11 mouse cellular contexts compared by ENCODE assay signal in genomic region chr2:31127219-31127618, GRCm38 (mm10). TPM values are rescaled to one million over a fixed set of nuclear protein-coding genes. Genes with fewer than 3 reads are reported as not detected.
A peak's percentile ranks its signal among the peaks of the same experiment; 100 is the strongest.
DNase-seq lines count a peak whose midpoint lies in the region; ATAC-seq and TF ChIP-seq lines count a peak whose summit lies in the region.
"Had no signal": no experiment of that assay in that cellular context is flagged by ENCODE, and none has a peak within 500 bp of the region (broad histone marks: within the 10 kb centered on the region; RNA-seq: fewer than 3 reads in every experiment).

No protein-coding gene starts in this region.

- no peaks in the 10 kb centered on the region for H3K9me3 ChIP-seq in kidney, embryonic 15.5 days (replicated peaks)
- no peaks in the 10 kb centered on the region for H3K9me3 ChIP-seq in kidney, embryonic 16.5 days (ENCODE audit: low read length)
- H3K9me3 ChIP-seq in ES-Bruce4 (replicated peaks; ENCODE audit: control insufficient read depth, insufficient read depth, low read length, poor library complexity, severe bottlenecking): no peaks in the 10 kb centered on the region
- H3K9me3 ChIP-seq: neural tube, embryonic 12.5 days had no signal

- H3K79me2 ChIP-seq in macrophage (ENCODE audit: inconsistent target): peaks cover 98% of the 10 kb centered on the region

- 0 out of 2 replicates have a peak, but pooled peaks have one; percentile 22 for ATAC-seq in kidney, embryonic 15.5 days (replicated peaks; ENCODE audit: low FRiP score)
- ATAC-seq in kidney, embryonic 16.5 days (ENCODE audit: low FRiP score, low TSS enrichment): no peak

- peak overlapping the region; percentile 23; the same call in 1 of the 2 replicates for H3K27ac ChIP-seq in cerebellum, adult 2 months (ENCODE audit: insufficient read depth, low read length)
- 0 out of 2 replicates have a peak overlapping the region, but pooled peaks have one; percentile 13 for H3K27ac ChIP-seq in kidney, embryonic 15.5 days
- no peak overlapping the region for H3K27ac ChIP-seq in kidney, embryonic 16.5 days (ENCODE audit: low read length)
- H3K27ac ChIP-seq in ES-Bruce4 (ENCODE audit: insufficient read depth, low read length) (peak overlapping the region; percentile 60), macrophage (peak overlapping the region; percentile 74)
- H3K27ac ChIP-seq: hindbrain, embryonic 14.5 days; neural tube, embryonic 12.5 days had no signal

- H3K4me1 ChIP-seq in cerebellum, adult 2 months (ENCODE audit: control insufficient read depth, insufficient read depth, low read length): peaks cover 71% of the 10 kb centered on the region
- H3K4me1 ChIP-seq in kidney, embryonic 15.5 days: peaks cover 42% of the 10 kb centered on the region
- peaks cover 22% of the 10 kb centered on the region for H3K4me1 ChIP-seq in kidney, embryonic 16.5 days (ENCODE audit: insufficient read depth, low read length)
- peaks cover 12% of the 10 kb centered on the region for H3K4me1 ChIP-seq in ES-Bruce4 (ENCODE audit: control insufficient read depth, insufficient read depth, low read length)

- TF ChIP-seq CTCF in cerebellum, adult 2 months (IDR thresholded peaks at IDR 0.05; ENCODE audit: borderline replicate concordance, insufficient read depth, low read depth, low read length): no peak
- TF ChIP-seq CTCF in ES-Bruce4 (IDR thresholded peaks at IDR 0.05; ENCODE audit: low read depth, low read length): no peak

- peak in 1 of 2 experiments; percentile 38 for DNase-seq in cerebellum, adult 2 months
- DNase-seq in cerebellum, adult 9-11 months: no peak
- no peak for DNase-seq in right cerebral cortex, postnatal 10 days (ENCODE audit: low spot score in 2 of 2)
- no peak for DNase-seq in MN1 (ENCODE audit: low spot score)
- DNase-seq: thymus, postnatal 36 days had no signal

- peak; percentile 70 for TF ChIP-seq EP300 in ES-Bruce4 (IDR thresholded peaks at IDR 0.05; ENCODE audit: insufficient read depth, low read depth, low read length)

- peak overlapping the region; percentile 2 for H3K4me3 ChIP-seq in cerebellum, adult 2 months (replicated peaks; ENCODE audit: insufficient read depth, low read depth, low read length)
- H3K4me3 ChIP-seq in kidney, embryonic 15.5 days (replicated peaks): no peak overlapping the region
- H3K4me3 ChIP-seq in kidney, embryonic 16.5 days (ENCODE audit: low read length): no peak overlapping the region
- H3K4me3 ChIP-seq in ES-Bruce4 (ENCODE audit: low read depth, low read length): peak overlapping the region; percentile 23
- no peak overlapping the region for H3K4me3 ChIP-seq in macrophage (ENCODE audit: inconsistent target)
- H3K4me3 ChIP-seq: neural tube, embryonic 12.5 days had no signal

- no peak for TF ChIP-seq POLR2A in cerebellum, adult 2 months (IDR thresholded peaks at IDR 0.05; ENCODE audit: borderline replicate concordance, insufficient read depth, low read length)
- no peak for TF ChIP-seq POLR2A in ES-Bruce4 (IDR thresholded peaks at IDR 0.05; ENCODE audit: insufficient read depth, low read length)

- H3K27me3 ChIP-seq in cerebellum, adult 2 months (ENCODE audit: control insufficient read depth, insufficient read depth, low read length): no peaks in the 10 kb centered on the region
- no peaks in the 10 kb centered on the region for H3K27me3 ChIP-seq in kidney, embryonic 15.5 days
- H3K27me3 ChIP-seq in kidney, embryonic 16.5 days (ENCODE audit: insufficient read depth, low read length): no peaks in the 10 kb centered on the region
- H3K27me3 ChIP-seq in ES-Bruce4 (ENCODE audit: control insufficient read depth, insufficient read depth, low read length, poor library complexity, severe bottlenecking): no peaks in the 10 kb centered on the region
- H3K27me3 ChIP-seq: neural tube, embryonic 12.5 days had no signal

- no peaks in the 10 kb centered on the region for H3K36me3 ChIP-seq in kidney, embryonic 15.5 days
- H3K36me3 ChIP-seq in kidney, embryonic 16.5 days (ENCODE audit: insufficient read depth, low read length): no peaks in the 10 kb centered on the region
- H3K36me3 ChIP-seq in ES-Bruce4 (ENCODE audit: control insufficient read depth, insufficient read depth, low read length, poor library complexity, severe bottlenecking): no peaks in the 10 kb centered on the region
- H3K36me3 ChIP-seq in macrophage (ENCODE audit: inconsistent target): no peaks in the 10 kb centered on the region
- H3K36me3 ChIP-seq: neural tube, embryonic 12.5 days had no signal

- 15% methylated on average over 7 of the region's 7 CpGs for WGBS in cerebellum, adult 2 months
- WGBS in kidney, embryonic 15.5 days: 42% methylated on average over 7 of the region's 7 CpGs
- WGBS in kidney, embryonic 16.5 days: 42% methylated on average over 7 of the region's 7 CpGs
- 33% methylated on average over 5 of the region's 7 CpGs for WGBS in macrophage (ENCODE audit: missing documents)

- H3K4me2 ChIP-seq in kidney, embryonic 15.5 days: no peak overlapping the region
- H3K4me2 ChIP-seq in kidney, embryonic 16.5 days (replicated peaks; ENCODE audit: low read depth, low read length): no peak overlapping the region
- H3K4me2 ChIP-seq: hindbrain, embryonic 14.5 days; neural tube, embryonic 12.5 days had no signal

- no peak overlapping the region for H3K9ac ChIP-seq in kidney, embryonic 15.5 days
- H3K9ac ChIP-seq in kidney, embryonic 16.5 days (replicated peaks; ENCODE audit: low read length): no peak overlapping the region
- H3K9ac ChIP-seq in ES-Bruce4 (ENCODE audit: low read depth, poor library complexity, severe bottlenecking): no peak overlapping the region
- H3K9ac ChIP-seq: hindbrain, embryonic 14.5 days; neural tube, embryonic 12.5 days had no signal

RNA-seq across cellular contexts. Expression of gene Fnbp1, which starts 14.6 kb away (rescaled TPM):
- 310 and 320 TPM in 2 replicates for polyA plus RNA-seq in cerebellum, adult 2 months (2012; rRNA removed)
- 19.1 and 22.4 TPM in 2 replicates for polyA plus RNA-seq in kidney, embryonic 15.5 days (2015; fragmentation: Nextera tagmentation; extraction: Ambion mirVana)
- 19.4 and 24.3 TPM in 2 replicates for polyA plus RNA-seq in kidney, embryonic 16.5 days (2015; fragmentation: Nextera tagmentation; extraction: Ambion mirVana)
- polyA plus RNA-seq in ES-Bruce4 (2011; ENCODE audit: insufficient read depth, insufficient read length, low read depth, missing spikeins) (77.7 and 84.7 TPM in 2 replicates), macrophage (2018) (77.2 to 118 TPM (median 110 TPM) in 3 replicates)
- 100 to 1,000 TPM; 230 to 652 (median 349) TPM for total RNA-seq in macrophage (2018; cell fraction: chromatin; rRNA removed)
- total RNA-seq in macrophage (2018; cell fraction: cytosol; rRNA removed): 10 to 100 TPM; 45.7 to 98.1 (median 65.6) TPM
- 100 to 1,000 TPM; 117 to 400 (median 216) TPM for total RNA-seq in macrophage (2018; cell fraction: nucleus; rRNA removed)

RNA-seq across cellular contexts. Expression of gene Gpr107, which starts 24.9 kb away (rescaled TPM):
- polyA plus RNA-seq in cerebellum, adult 2 months (2012; rRNA removed): 30.0 and 33.9 TPM in 2 replicates
- 37.0 and 37.9 TPM in 2 replicates for polyA plus RNA-seq in kidney, embryonic 15.5 days (2015; fragmentation: Nextera tagmentation; extraction: Ambion mirVana)
- 38.3 and 41.6 TPM in 2 replicates for polyA plus RNA-seq in kidney, embryonic 16.5 days (2015; fragmentation: Nextera tagmentation; extraction: Ambion mirVana)
- polyA plus RNA-seq in ES-Bruce4 (2011; ENCODE audit: insufficient read depth, insufficient read length, low read depth, missing spikeins): 71.9 and 72.5 TPM in 2 replicates
- 100 to 1,000 TPM; 139 to 319 (median 251) TPM for total RNA-seq in macrophage (2018; cell fraction: chromatin; rRNA removed)
- total RNA-seq in macrophage (2018; cell fraction: cytosol; rRNA removed): 10 to 100 TPM; 30.7 to 54.7 (median 44.4) TPM
- 100 to 1,000 TPM in 15 of 26 experiments, 10 to 100 TPM in 11; 80.4 to 185 (median 108) TPM for total RNA-seq in macrophage (2018; cell fraction: nucleus; rRNA removed)
- polyA plus RNA-seq in macrophage (2018): 44.0 to 60.9 TPM (median 45.0 TPM) in 3 replicates

Comparison
In these comparisons a context has a peak if more than half of its experiments do, and no peak if none do; other contexts are left out.
1. H3K4me3 ChIP-seq: peak in cerebellum, adult 2 months (single experiment) and ES-Bruce4 (single experiment); none in kidney, embryonic 15.5 days (single experiment), kidney, embryonic 16.5 days (single experiment) and macrophage (single experiment).